Mouse (Mus musculus) midbrain, embryonic 14.5 days (tissue): ENCODE results near the gene Gm21149. TPM values are rescaled to one million over a fixed set of nuclear protein-coding genes. Genes with fewer than 3 reads are reported as not detected.
"Not testable (repeated sequence)": the region's sequence is repeated elsewhere in the genome, so short reads cannot be mapped to it uniquely, and the experiment has no call there.

ENCODE experiments used
- ATAC-seq: fragments of 200-750 bp; cut with Nextera tagmentation; 2 replicates; pipeline ENCODE4 v1.8.0; 2017; ENCODE audit warnings: moderate number of reproducible peaks, moderate library complexity; ENCODE audit not compliant: low FRiP score, low TSS enrichment
- DNase-seq: peaks from one replicate; pipeline ENCODE4 v3.0.0-alpha.2; 2015
- H3K27ac ChIP-seq: fragments of 300-500 bp; sonication (generic); replicated peaks from 2 replicates; pipeline ENCODE4 v1.5.1; 2014; ENCODE audit warnings: mild to moderate bottlenecking, low read depth, low read length, moderate library complexity
- H3K27me3 ChIP-seq: fragments of 300-500 bp; sonication (generic); 2 replicates; pipeline ENCODE4 v1.6.1; 2014; ENCODE audit warnings: low read length, control low read depth, mixed read lengths; ENCODE audit not compliant: control insufficient read depth, insufficient read depth
- H3K36me3 ChIP-seq: fragments of 300-500 bp; sonication (generic); 2 replicates; pipeline ENCODE4 v1.6.1; 2014; ENCODE audit warnings: low read length, control low read depth; ENCODE audit not compliant: control insufficient read depth, insufficient read depth
- H3K4me1 ChIP-seq: fragments of 300-500 bp; sonication (generic); 2 replicates; pipeline ENCODE4 v1.6.1; 2014; ENCODE audit warnings: mild to moderate bottlenecking, antibody characterized with exemption, low read length, control low read depth; ENCODE audit not compliant: control insufficient read depth, insufficient read depth
- H3K4me2 ChIP-seq: fragments of 300-500 bp; sonication (generic); 2 replicates; pipeline ENCODE4 v1.6.1; 2014; ENCODE audit warnings: mild to moderate bottlenecking, low read length, moderate library complexity
- H3K4me3 ChIP-seq: fragments of 300-500 bp; sonication (generic); replicated peaks from 2 replicates; pipeline ENCODE4 v1.5.1; 2014; ENCODE audit warnings: low read depth, low read length
- H3K9ac ChIP-seq: fragments of 300-500 bp; sonication (generic); replicated peaks from 2 replicates; pipeline ENCODE4 v1.6.1; 2014; ENCODE audit warnings: mild to moderate bottlenecking, low read length, moderate library complexity
- H3K9me3 ChIP-seq: fragments of 300-500 bp; sonication (generic); 2 replicates; pipeline ENCODE4 v1.6.1; 2016; ENCODE audit warnings: low read length, control low read depth, mixed read lengths; ENCODE audit not compliant: control insufficient read depth
- WGBS: fragments of 180-500 bp; shearing (Covaris S2); extraction: QIAGEN DNeasy Blood & Tissue Kit; methylation state at CpG from one replicate; pipeline ENCODE4 v1.1.7; 2014; 5-methylcytosine and 5-hydroxymethylcytosine counted together
- polyA plus RNA-seq: library from polyadenylated mRNA; unstranded; fragments of >200 nt; fragmentation: Nextera tagmentation; extraction: Ambion mirVana; gene quantifications from 2 replicates; pipeline ENCODE4 v1.2.1, GENCODE M21; 2014

Gm21149 gene
- polyA plus RNA-seq, 1 experiment from 2014 or later: not detected

GRCm38 (mm10) chr5:15483576-15483975, 7.3 kb upstream of the Gm21149 start:
- 52% methylated on average over 4 of the region's 4 CpGs for WGBS
- H3K4me2 ChIP-seq, H3K36me3 ChIP-seq, H3K27ac ChIP-seq, H3K27me3 ChIP-seq, H3K9ac ChIP-seq, H3K4me3 ChIP-seq, DNase-seq, H3K4me1 ChIP-seq: not testable (repeated sequence)
- peak; percentile 43; the same call in 1 of the 2 replicates for ATAC-seq
- H3K9me3 ChIP-seq: peaks cover 23% of the 10 kb centered on the region

GRCm38 (mm10) chr5:15482815-15483214, 6.5 kb upstream of the Gm21149 start:
- not testable (repeated sequence) for H3K4me3 ChIP-seq, H3K9ac ChIP-seq, H3K27me3 ChIP-seq, H3K4me1 ChIP-seq, H3K36me3 ChIP-seq, DNase-seq, H3K27ac ChIP-seq, ATAC-seq, H3K4me2 ChIP-seq
- WGBS: 68% methylated on average over 2 of the region's 2 CpGs
- peaks cover 23% of the 10 kb centered on the region for H3K9me3 ChIP-seq

- DNase-seq, H3K27ac ChIP-seq, H3K4me1 ChIP-seq, H3K4me2 ChIP-seq, H3K27me3 ChIP-seq, H3K9ac ChIP-seq, H3K36me3 ChIP-seq, H3K4me3 ChIP-seq: not testable (repeated sequence)
- peaks cover 26% of the 10 kb centered on the region for H3K9me3 ChIP-seq
- WGBS: 63% methylated on average over 1 of the region's 1 CpGs
- ATAC-seq: peak; percentile 62; the same call in 1 of the 2 replicates
Measured at GRCm38 (mm10) chr5:15470141-15470540, 6.2 kb downstream of the Gm21149 start.

GRCm38 (mm10) chr5:15467768-15468167, 8.6 kb downstream of the Gm21149 start:
- WGBS: 63% methylated on average over 6 of the region's 6 CpGs
- peak; percentile 25 for DNase-seq
- not testable (repeated sequence) for H3K4me2 ChIP-seq, H3K4me3 ChIP-seq, ATAC-seq, H3K36me3 ChIP-seq, H3K4me1 ChIP-seq, H3K9ac ChIP-seq, H3K27ac ChIP-seq, H3K27me3 ChIP-seq
- H3K9me3 ChIP-seq: peaks cover 25% of the 10 kb centered on the region

- H3K4me2 ChIP-seq, H3K4me3 ChIP-seq, H3K36me3 ChIP-seq, H3K4me1 ChIP-seq, H3K27ac ChIP-seq, H3K27me3 ChIP-seq, H3K9ac ChIP-seq, DNase-seq: not testable (repeated sequence)
- WGBS: 58% methylated on average over 1 of the region's 1 CpGs
- ATAC-seq: peak; percentile 57; the same call in 1 of the 2 replicates
- peaks cover 30% of the 10 kb centered on the region for H3K9me3 ChIP-seq
Measured at GRCm38 (mm10) chr5:15466218-15466617, 10.1 kb downstream of the Gm21149 start.

GRCm38 (mm10) chr5:15463561-15463960, 12.8 kb downstream of the Gm21149 start:
- DNase-seq, H3K36me3 ChIP-seq, H3K9ac ChIP-seq, H3K4me3 ChIP-seq, ATAC-seq, H3K27me3 ChIP-seq, H3K4me1 ChIP-seq, H3K27ac ChIP-seq, H3K4me2 ChIP-seq: not testable (repeated sequence)
- H3K9me3 ChIP-seq: peaks cover 35% of the 10 kb centered on the region
- 33% methylated on average over 1 of the region's 2 CpGs for WGBS

GRCm38 (mm10) chr5:15461613-15462012, 14.7 kb downstream of the Gm21149 start:
- not testable (repeated sequence) for H3K27me3 ChIP-seq, H3K9ac ChIP-seq, H3K4me3 ChIP-seq, H3K27ac ChIP-seq, H3K36me3 ChIP-seq, H3K4me1 ChIP-seq, ATAC-seq, H3K4me2 ChIP-seq
- 63% methylated on average over 8 of the region's 8 CpGs for WGBS
- H3K9me3 ChIP-seq: peaks cover 31% of the 10 kb centered on the region
- DNase-seq: peak; percentile 15

- DNase-seq, H3K9ac ChIP-seq, H3K4me2 ChIP-seq, H3K27me3 ChIP-seq, H3K4me1 ChIP-seq, H3K36me3 ChIP-seq, H3K27ac ChIP-seq, H3K4me3 ChIP-seq: not testable (repeated sequence)
- peak; percentile 53; the same call in 1 of the 2 replicates for ATAC-seq
- 84% methylated on average over 3 of the region's 5 CpGs for WGBS
- peaks cover 25% of the 10 kb centered on the region for H3K9me3 ChIP-seq
Measured at GRCm38 (mm10) chr5:15457865-15458571, 18.3 kb downstream of the Gm21149 start.
